Mouse (Mus musculus) hindbrain, embryonic 12.5 days (tissue): ENCODE results near the gene Slc38a5. TPM values are rescaled to one million over a fixed set of nuclear protein-coding genes. Genes with fewer than 3 reads are reported as not detected.
"Not testable (repeated sequence)": the region's sequence is repeated elsewhere in the genome, so short reads cannot be mapped to it uniquely, and the experiment has no call there.

Source experiments
- ATAC-seq: fragments of 200-750 bp; cut with Nextera tagmentation; 2 replicates; pipeline ENCODE4 v1.8.0; 2017; ENCODE audit warnings: moderate TSS enrichment; ENCODE audit not compliant: low FRiP score
- H3K27ac ChIP-seq: fragments of 300-500 bp; sonication (generic); 2 replicates; pipeline ENCODE4 v1.5.1; 2016; ENCODE audit warnings: mild to moderate bottlenecking
- H3K27me3 ChIP-seq: fragments of 300-500 bp; sonication (generic); 2 replicates; pipeline ENCODE4 v1.6.1; 2016; ENCODE audit warnings: mild to moderate bottlenecking
- H3K36me3 ChIP-seq: fragments of 300-500 bp; sonication (generic); 2 replicates; pipeline ENCODE4 v1.6.1; 2016; ENCODE audit warnings: mild to moderate bottlenecking
- H3K4me1 ChIP-seq: fragments of 300-500 bp; sonication (generic); 2 replicates; pipeline ENCODE4 v1.6.1; 2016
- H3K4me2 ChIP-seq: fragments of 300-500 bp; sonication (generic); replicated peaks from 2 replicates; pipeline ENCODE4 v1.6.1; 2016; ENCODE audit warnings: mild to moderate bottlenecking
- H3K4me3 ChIP-seq: fragments of 300-500 bp; sonication (generic); 2 replicates; pipeline ENCODE4 v1.5.1; 2016; ENCODE audit warnings: mild to moderate bottlenecking
- H3K9ac ChIP-seq: fragments of 300-500 bp; sonication (generic); 2 replicates; pipeline ENCODE4 v1.6.1; 2016; ENCODE audit warnings: mild to moderate bottlenecking, moderate library complexity
- H3K9me3 ChIP-seq: fragments of 300-500 bp; sonication (generic); replicated peaks from 2 replicates; pipeline ENCODE4 v1.6.1; 2016; ENCODE audit warnings: mild to moderate bottlenecking
- WGBS: fragments of 180-500 bp; shearing (Covaris S2); methylation state at CpG from one replicate; pipeline ENCODE4 v1.1.7; 2016; 5-methylcytosine and 5-hydroxymethylcytosine counted together
- polyA plus RNA-seq: library from polyadenylated mRNA; unstranded; fragments of >200 nt; fragmentation: Nextera tagmentation; extraction: Ambion mirVana; gene quantifications from 2 replicates; pipeline ENCODE4 v1.2.1, GENCODE M21; 2016

Gene Slc38a5
- polyA plus RNA-seq, 1 experiment from 2014 or later = 6.1 TPM

DNA sequence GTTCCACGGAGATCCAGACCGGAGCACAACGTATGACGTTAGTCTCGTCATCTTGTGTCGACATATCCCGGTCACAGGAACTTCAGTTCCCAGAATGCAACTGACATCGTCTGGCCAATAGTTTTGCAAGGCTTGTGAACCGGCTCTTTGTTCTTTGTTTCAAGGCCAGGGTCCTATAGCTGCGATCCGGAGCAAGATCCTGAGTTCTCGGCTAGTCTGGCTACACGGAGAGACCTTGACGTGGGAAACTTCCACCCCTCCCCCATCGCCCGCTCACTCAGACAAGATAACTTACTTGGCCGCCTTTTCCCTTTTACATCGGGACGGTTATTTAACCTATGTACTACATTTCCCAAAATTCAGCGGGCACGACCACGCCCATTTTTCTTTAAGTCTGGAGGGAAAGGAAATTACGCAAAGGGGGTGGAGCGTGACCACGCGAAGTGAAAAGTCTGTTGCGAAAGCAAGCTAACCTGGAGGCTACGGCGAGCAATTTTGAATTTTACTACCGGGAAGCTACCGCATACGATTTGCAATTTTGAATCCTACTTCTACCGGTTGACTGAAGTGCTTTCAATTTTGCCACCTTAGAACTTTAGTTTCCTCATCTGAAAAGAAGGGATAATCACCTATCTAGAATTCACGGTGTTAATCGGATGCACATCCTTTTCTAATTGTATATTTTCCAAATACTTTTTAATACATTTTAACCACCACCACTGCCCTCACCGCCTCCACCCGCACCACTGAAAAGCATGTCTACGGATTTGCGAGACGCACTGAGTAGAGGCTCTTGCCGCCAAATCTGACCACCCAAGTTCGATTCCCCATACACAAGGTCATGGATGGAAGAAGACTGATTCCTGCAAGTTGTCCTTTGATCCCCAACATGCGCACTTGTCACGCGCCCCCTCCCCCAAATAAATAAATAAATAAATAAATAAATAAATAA, 18.3 kb upstream of the Slc38a5 start, which contains the start of gene Ftsj1:
Ftsj1 (minus strand) TSS at position 73 of the 952 bp plus-strand sequence.
- H3K27ac ChIP-seq = 0 out of 2 replicates have a peak within 1 kb of the TSS, but pooled peaks have one; percentile 64

DNA sequence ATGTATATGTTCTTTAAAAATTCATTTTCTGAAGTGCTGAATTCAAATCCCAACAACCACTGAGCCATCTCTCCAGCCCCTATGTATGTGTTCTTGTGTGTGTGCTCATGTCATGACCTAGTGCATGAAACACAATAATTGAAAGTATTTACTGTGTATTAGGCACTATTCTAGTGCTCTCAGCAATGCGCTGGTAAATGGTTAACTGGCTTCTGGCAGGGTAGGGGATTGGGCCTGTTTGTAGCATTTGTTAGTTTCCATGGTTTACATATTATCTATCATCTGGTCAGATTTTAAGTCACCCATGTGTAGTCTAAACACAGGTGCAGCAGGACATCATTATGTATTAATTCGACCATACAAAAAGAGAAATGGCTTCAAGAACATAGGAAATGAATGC, 17.2 kb upstream of the Slc38a5 start:
- Histone ChIP-seq H3K9me3 (no peaks in the 10 kb centered on the region), H3K9ac (no peak overlapping the region), H3K4me1 (peaks cover 4% of the 10 kb centered on the region), H3K27me3 (no peaks in the 10 kb centered on the region), H3K36me3 (no peaks in the 10 kb centered on the region), H3K27ac (no peak overlapping the region), H3K4me2 (no peak overlapping the region), H3K4me3 (no peak overlapping the region)
- ATAC-seq = no peak
- WGBS = 84% methylated on average over 2 of the region's 2 CpGs

More for the DNA sequence above, 18.3 kb upstream of the Slc38a5 start, which contains the start of gene Ftsj1:
- peak within 1 kb of the TSS; percentile 66 for H3K9ac ChIP-seq
- 18% methylated on average over 45 of the region's 45 CpGs for WGBS
- H3K36me3 ChIP-seq = no peaks in the 10 kb centered on the region
- H3K4me1 ChIP-seq = peaks cover 4% of the 10 kb centered on the region
- peak; percentile 93 for ATAC-seq
- H3K4me2 ChIP-seq = peak within 1 kb of the TSS; percentile 53
- H3K9me3 ChIP-seq = no peaks in the 10 kb centered on the region
- H3K27me3 ChIP-seq = no peaks in the 10 kb centered on the region
- H3K4me3 ChIP-seq = peak within 1 kb of the TSS; percentile 53

DNA sequence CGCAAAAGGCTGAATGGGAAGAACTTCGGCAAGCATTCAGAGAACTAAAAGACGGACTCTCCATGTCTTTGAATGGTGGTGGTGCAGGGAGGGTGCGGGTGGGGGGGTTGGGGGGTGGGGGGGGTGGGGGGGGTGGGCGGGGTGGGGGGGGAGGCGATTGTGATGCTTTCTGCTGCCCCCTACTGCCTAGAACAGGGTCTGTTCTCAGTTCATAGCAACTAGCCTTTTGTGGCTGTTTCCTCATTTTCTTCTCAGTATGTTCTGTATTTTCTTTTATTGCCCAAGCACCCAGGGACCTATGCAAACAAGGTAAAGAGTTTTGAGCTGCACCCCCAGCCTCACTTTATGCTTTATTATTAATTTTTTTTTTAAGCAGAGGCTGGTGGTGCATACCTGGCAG, 15.1 kb upstream of the Slc38a5 start:
- WGBS = 18% methylated on average over 6 of the region's 6 CpGs
- no peak overlapping the region for H3K4me3 ChIP-seq
- H3K27me3 ChIP-seq = no peaks in the 10 kb centered on the region
- ATAC-seq = no peak
- no peak overlapping the region for H3K4me2 ChIP-seq
- H3K4me1 ChIP-seq = peaks cover 4% of the 10 kb centered on the region
- no peaks in the 10 kb centered on the region for H3K36me3 ChIP-seq
- no peak overlapping the region for H3K27ac ChIP-seq
- no peaks in the 10 kb centered on the region for H3K9me3 ChIP-seq
- no peak overlapping the region for H3K9ac ChIP-seq

DNA sequence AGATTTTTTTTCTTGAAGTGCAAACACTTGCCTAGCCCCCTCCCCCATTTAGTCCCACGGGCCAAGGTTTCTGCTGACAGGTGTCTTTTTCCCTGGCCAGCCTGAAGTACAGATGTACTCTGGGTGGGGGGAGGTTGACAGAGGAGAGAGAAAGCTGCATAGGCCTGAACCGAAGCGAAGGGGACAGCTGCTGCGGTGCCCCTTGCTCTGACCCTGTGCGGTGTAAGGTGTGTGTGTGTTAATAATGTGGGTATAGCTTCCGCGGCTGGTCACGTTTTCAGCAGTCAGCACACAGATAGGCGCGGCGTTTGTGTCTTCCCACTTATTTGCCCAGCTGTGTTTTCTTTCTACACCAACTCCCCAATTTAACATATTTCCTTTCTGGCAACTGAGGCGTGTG, 11.5 kb upstream of the Slc38a5 start:
- no peak overlapping the region for H3K9ac ChIP-seq
- ATAC-seq = no peak
- 69% methylated on average over 12 of the region's 12 CpGs for WGBS

DNA sequence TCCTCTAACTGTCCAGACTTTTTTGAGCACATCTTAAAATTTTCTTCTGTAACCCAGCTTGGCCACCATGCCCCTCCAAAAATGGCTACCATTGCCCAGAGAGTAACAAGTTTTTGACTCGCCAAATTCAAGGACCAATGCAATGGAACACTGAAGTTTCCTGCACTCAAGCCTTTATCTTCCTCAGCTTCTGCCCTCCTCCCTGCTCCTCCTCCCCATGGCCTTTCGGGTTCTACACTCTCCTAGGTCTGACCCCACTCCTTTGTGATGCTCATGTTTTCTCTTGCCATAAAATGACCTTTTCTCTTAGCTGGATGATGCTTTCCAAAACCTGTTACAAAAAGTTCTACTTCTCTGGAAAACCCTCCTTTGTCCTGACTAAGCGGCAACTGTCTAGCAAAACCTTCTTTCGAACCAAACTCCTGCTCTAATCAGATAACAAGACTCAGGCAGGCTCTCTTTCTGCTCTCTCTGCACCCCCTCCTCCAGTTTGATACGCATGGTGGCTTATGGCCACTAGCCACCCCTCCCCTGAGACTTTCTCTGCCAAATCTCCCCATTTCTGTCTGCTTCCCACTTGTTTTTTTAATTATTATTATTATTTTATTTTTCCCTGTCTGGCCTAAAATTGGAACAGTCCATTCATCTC, 7.7 kb upstream of the Slc38a5 start:
- Histone ChIP-seq H3K9ac (no peak overlapping the region), H3K4me3 (no peak overlapping the region), H3K4me1 (no peaks in the 10 kb centered on the region), H3K4me2 (no peak overlapping the region), H3K27me3 (no peaks in the 10 kb centered on the region), H3K36me3 (no peaks in the 10 kb centered on the region), H3K27ac (no peak overlapping the region), H3K9me3 (no peaks in the 10 kb centered on the region)
- 77% methylated on average over 5 of the region's 5 CpGs for WGBS
- no peak for ATAC-seq

More for the DNA sequence above, 11.5 kb upstream of the Slc38a5 start:
- Histone ChIP-seq H3K4me2 (no peak overlapping the region), H3K36me3 (no peaks in the 10 kb centered on the region), H3K27ac (no peak overlapping the region), H3K9me3 (no peaks in the 10 kb centered on the region), H3K27me3 (no peaks in the 10 kb centered on the region), H3K4me3 (no peak overlapping the region), H3K4me1 (no peaks in the 10 kb centered on the region)

DNA sequence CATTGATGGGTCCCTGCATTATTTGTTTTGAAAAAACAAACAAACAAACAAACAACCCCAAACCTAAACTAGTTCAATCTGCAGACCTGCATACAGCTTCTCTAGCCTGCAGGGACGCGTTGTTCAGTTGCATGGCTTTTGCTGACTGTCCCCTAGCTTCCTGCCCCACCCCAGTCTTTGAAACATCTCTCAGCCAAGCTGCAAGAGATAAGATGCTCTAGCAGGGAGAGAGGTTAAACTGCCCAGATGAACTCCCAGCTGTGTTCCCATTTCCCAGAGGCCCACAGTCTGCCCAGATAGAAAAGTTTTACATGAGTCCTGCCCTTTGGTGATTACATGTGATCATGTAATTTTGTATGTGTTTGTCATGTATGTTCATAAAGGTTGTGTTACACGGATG, 6.7 kb upstream of the Slc38a5 start:
- H3K4me2 ChIP-seq = no peak overlapping the region
- H3K4me3 ChIP-seq = no peak overlapping the region
- H3K9ac ChIP-seq = no peak overlapping the region
- 84% methylated on average over 3 of the region's 3 CpGs for WGBS
- H3K27me3 ChIP-seq = no peaks in the 10 kb centered on the region
- ATAC-seq = no peak
- no peaks in the 10 kb centered on the region for H3K9me3 ChIP-seq
- H3K27ac ChIP-seq = no peak overlapping the region
- no peaks in the 10 kb centered on the region for H3K36me3 ChIP-seq
- H3K4me1 ChIP-seq = no peaks in the 10 kb centered on the region

DNA sequence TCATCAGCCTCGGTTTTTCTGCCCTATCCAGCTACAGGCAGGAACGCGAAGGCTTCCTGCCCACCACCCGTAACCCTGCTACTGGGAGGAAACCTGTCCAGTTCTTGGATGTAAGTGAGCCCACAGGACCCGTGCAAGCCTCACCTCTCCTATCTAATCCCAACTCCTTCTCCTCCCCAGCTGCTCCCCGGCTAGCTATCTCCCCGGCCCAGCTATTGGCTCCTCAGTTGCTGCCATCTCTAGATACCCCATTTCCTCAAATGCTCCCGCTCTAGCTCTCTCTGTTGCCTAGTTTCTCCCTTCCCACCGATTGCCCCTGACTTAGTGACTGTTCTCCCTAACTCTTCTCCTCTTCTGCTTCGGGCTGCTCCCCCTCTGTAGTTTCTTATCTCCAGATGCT, 1.1 kb downstream of the Slc38a5 start:
- H3K27ac ChIP-seq = no peak overlapping the region
- H3K9ac ChIP-seq = no peak overlapping the region
- H3K9me3 ChIP-seq = no peaks in the 10 kb centered on the region
- no peak for ATAC-seq
- peaks cover 12% of the 10 kb centered on the region; the same call in 1 of the 2 replicates for H3K27me3 ChIP-seq
- H3K36me3 ChIP-seq = no peaks in the 10 kb centered on the region
- no peak overlapping the region for H3K4me3 ChIP-seq
- H3K4me2 ChIP-seq = peak overlapping the region; percentile 24
- H3K4me1 ChIP-seq = no peaks in the 10 kb centered on the region
- WGBS = 34% methylated on average over 10 of the region's 10 CpGs

DNA sequence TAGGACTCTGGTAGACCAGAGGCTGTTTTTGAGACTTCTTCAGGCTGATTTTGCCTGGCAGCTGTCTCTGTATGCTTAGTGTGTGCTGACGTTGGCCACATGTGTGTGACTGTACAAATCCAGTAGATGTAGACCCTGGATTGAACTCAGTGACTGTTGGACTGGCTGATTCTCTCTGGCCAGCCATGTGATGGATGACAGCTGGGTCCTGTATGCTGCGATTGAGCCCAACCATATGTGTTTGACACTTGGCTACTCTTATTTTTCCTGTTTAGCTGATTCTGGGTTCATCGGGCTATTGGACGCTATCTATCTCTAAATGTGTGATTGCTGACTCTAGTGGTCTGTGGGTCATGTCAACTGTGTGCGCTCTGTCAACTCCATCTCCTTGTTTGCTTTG, 3.1 kb downstream of the Slc38a5 start:
- Histone ChIP-seq H3K9ac (no peak overlapping the region), H3K27me3 (peaks cover 12% of the 10 kb centered on the region; the same call in 1 of the 2 replicates), H3K4me2 (no peak overlapping the region), H3K27ac (no peak overlapping the region), H3K9me3 (no peaks in the 10 kb centered on the region), H3K4me3 (no peak overlapping the region), H3K4me1 (no peaks in the 10 kb centered on the region), H3K36me3 (no peaks in the 10 kb centered on the region)
- WGBS = 94% methylated on average over 5 of the region's 5 CpGs
- ATAC-seq = no peak

DNA sequence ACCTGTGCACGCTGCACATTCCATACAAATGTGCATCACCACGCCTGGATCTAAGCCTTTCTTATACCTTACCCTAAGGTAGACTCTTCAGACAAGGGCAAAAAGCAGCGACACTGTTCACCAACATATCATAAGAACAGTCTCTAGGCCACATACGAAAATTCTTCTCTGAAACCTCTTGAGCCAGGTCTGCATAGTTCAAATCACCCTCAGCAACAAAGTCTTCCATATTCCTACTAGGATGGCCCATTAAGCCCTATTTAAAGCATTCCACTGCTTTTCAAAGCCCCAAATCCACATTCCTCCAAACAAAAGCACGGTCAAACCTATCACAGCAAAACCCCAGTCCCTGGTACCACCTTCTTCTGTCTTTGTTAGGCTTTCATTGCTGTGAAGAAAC, 17.7 kb downstream of the Slc38a5 start:
- ATAC-seq = no peak
- 79% methylated on average over 5 of the region's 5 CpGs for WGBS
- no peak overlapping the region for H3K27ac ChIP-seq
- no peaks in the 10 kb centered on the region for H3K4me1 ChIP-seq
- H3K4me3 ChIP-seq = no peak overlapping the region
- H3K36me3 ChIP-seq = no peaks in the 10 kb centered on the region
- no peak overlapping the region for H3K4me2 ChIP-seq
- no peaks in the 10 kb centered on the region for H3K9me3 ChIP-seq
- H3K9ac ChIP-seq = no peak overlapping the region
- no peaks in the 10 kb centered on the region for H3K27me3 ChIP-seq

DNA sequence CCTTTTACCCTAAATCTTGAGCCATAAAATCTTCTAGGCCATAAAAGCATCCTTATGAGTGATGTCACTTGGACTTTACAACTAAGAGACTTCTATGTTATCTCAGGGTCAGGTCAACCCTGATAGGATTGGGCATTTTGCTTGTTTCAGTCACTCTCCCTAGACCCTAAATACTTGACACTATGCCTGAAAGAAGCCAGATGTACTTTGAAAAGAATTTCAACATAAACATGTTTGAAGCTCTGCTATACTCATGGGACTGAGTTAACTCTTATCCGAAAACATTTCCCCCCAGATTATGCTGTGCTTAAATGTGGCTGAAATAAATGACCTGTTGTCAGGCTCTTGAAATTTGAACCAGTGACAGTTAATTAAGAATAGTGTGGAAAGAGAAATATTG, 38.4 kb downstream of the Slc38a5 start:
- no peak overlapping the region for H3K4me2 ChIP-seq
- no peaks in the 10 kb centered on the region for H3K9me3 ChIP-seq
- WGBS = 85% methylated on average over 1 of the region's 1 CpGs
- no peak overlapping the region for H3K9ac ChIP-seq
- H3K4me3 ChIP-seq = no peak overlapping the region
- H3K27ac ChIP-seq = no peak overlapping the region
- H3K4me1 ChIP-seq = no peaks in the 10 kb centered on the region
- H3K36me3 ChIP-seq = no peaks in the 10 kb centered on the region
- H3K27me3 ChIP-seq = no peaks in the 10 kb centered on the region
- ATAC-seq = no peak

DNA sequence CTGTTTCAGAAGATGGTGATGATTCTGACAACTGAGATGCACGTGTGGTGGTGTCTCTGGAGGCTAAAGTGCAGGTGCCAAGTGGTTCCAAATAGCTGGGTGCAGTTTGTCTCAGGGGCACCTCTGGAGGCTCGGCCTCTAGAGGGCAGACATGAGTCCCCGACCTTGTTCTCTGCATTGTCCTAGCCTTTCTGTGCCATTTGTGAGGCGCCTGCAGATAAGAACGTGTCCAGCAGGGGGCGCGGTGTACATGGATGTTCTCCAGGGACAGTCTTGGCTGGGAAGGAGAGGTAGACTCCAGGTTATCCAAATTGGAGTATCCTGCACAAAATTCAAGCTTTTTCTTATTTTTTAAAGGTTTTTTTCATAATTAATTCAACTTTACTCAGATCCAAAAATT, 44.0 kb downstream of the Slc38a5 start:
- not testable (repeated sequence) for H3K27ac ChIP-seq, H3K36me3 ChIP-seq, H3K9ac ChIP-seq, H3K4me2 ChIP-seq, ATAC-seq, H3K4me1 ChIP-seq, H3K9me3 ChIP-seq, H3K4me3 ChIP-seq, H3K27me3 ChIP-seq
- WGBS = 13% methylated on average over 7 of the region's 7 CpGs

DNA sequence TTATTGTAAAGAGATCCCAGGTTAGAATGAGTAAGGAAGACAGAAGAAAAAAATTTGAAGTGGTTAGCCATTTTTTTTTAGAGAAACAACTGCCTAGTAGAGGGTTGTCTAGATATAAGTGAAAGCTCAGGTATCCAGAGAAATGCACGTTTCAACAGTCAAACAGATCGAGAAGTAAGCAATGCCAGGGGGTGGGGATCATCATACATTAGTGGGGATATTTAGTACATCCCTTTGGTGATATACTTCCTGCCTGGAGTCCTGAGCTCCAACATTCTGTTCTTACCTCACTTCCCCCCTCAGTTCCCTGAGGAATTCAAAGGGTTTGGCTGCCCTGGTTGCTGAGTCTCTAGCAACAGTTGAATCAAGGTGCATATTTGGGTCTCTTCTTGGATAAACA, 56.2 kb downstream of the Slc38a5 start, which contains the start of gene Ssxb10:
Ssxb10 (plus strand) TSS at position 301 of the 400 bp plus-strand sequence.
- Histone ChIP-seq H3K9ac (no peak within 1 kb of the TSS), H3K27me3 (no peaks in the 10 kb centered on the region), H3K4me2 (no peak within 1 kb of the TSS), H3K4me1 (no peaks in the 10 kb centered on the region), H3K36me3 (no peaks in the 10 kb centered on the region), H3K9me3 (peaks cover 12% of the 10 kb centered on the region), H3K4me3 (no peak within 1 kb of the TSS), H3K27ac (no peak within 1 kb of the TSS)
- WGBS = 55% methylated on average over 2 of the region's 2 CpGs
- ATAC-seq = no peak
